Mouse (Mus musculus) spleen, postnatal 10 days (tissue): ENCODE results near the gene Gm7697.
"Not testable (repeated sequence)": the region's sequence is repeated elsewhere in the genome, so short reads cannot be mapped to it uniquely, and the experiment has no call there.

ENCODE experiments used
- DNase-seq, 2 experiments: peaks; one replicate each; pipeline ENCODE4 v3.0.0; 2021 to 2022; ENCODE audit warnings: low spot score in 2 of 2

Gene Gm7697

DNA sequence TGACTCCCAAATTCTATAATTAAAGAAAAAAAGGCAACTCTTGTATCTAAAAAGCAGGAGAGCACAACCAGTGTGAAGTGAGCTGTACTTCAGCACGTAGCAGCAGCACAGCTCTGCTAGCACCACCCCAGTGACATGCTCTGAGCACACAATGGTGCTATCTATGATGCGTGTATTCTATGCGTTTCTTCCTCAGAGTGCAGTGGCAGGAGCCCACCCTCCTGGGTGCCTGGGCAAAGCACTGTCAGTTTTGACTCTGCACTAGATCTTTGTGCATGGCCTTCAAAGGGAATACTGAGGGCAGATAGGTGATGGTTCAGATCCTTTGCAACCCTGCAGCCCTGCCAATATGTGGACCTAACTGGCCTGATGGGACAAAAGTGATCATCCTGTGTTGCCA lies at the start of gene Gm7697:
Gm7697 (minus strand) TSS at position 101 of the 400 bp plus-strand sequence.
- not testable (repeated sequence) for DNase-seq

DNA sequence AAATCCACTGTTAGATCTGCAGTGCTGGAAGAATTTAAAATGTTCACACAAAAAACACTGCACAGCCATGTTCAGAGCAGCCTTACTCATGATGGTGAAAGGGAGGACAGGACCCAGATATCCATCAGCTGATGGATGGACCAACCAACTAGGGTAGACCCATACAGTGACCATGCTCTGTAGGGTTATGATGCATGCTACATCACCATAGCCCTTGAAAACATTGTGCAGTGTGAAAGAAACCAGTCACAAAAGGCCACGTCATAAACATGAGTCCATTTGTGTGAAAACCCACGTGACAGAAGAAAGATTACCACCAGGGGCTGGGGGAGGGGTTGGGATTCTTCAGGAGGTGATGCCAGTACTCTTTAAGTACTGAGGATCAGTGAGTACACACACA lies 28.5 kb upstream of the Gm7697 start:
- DNase-seq: not testable (repeated sequence)

DNA sequence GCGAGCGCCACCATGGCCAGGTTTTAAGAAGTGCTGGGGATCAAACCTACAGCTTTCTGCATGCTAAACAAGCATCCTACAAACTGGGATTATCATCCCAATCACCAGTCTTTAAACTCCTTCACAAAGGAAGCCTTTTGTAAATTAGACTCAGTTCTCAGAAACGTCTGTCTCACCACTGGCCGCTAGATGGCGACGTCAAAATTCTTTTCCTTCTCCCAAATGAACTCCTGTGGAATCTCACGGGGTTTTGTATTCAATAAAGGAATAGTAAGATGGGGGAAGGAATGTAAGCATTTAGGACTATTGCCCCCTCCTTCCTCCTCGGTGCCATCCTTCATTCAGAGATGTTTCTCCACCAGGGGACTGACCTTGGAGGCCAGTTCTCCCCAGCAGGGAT lies 26.8 kb upstream of the Gm7697 start:
- peak in 1 of 2 experiments; percentile 44 for DNase-seq

DNA sequence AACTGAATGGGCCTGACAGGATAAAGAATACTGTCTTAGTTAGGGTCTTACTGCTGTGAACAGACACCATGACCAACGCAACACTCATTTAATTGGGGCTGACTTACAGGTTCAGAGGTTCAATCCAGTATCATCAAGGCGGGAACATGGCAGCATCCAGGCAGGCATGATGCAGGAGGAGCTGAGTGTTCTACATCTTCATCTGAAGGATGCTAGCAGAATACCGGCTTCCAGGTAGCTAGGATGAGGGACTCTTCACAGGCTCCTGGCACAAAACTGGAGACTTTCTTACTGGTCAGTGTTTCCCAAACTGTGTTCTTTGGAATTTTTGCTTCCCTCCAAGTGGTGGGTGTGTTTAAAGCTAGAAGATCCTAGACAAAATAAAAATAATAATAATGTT lies 25.3 kb upstream of the Gm7697 start:
- not testable (repeated sequence) for DNase-seq

DNA sequence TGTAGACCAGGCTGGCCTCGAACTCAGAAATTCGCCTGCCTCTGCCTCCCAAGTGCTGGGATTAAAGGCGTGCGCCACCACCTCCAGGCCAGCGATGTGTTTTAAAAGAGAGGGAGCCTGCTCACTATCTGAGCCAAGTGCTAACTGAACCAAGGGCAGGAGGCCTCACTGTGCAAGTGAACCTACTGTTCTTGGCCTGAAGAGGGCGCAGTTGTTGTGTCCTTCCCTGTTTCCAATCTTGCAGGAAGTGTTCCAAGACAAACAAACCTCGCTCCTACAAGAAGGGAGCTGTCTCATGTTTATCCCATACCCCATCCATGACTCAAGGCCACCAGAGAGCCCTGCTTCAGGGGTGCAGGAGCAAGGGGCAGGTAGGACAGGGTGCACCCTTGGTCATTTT lies 24.4 kb upstream of the Gm7697 start:
- peak in 1 of 2 experiments; percentile 28 for DNase-seq

DNA sequence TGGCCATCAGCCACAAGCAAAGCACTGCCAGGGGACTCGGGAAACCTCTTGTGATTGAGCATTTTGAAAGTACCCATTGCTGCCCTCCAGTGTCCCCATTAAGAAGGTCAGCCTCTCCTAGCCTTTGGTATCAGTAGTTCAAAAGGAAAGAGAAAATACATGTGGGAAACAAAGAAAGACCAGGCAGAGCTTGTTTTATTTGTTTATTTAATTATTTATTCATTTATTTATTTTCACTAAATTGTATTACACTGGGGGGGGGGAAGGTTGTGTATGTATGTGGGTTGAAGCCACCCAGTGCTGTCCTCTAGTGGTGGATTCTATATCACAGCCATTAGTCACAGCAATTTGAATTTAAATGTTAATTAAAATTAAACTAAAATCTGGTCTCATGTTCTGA lies 22.2 kb upstream of the Gm7697 start:
- not testable (repeated sequence) for DNase-seq

DNA sequence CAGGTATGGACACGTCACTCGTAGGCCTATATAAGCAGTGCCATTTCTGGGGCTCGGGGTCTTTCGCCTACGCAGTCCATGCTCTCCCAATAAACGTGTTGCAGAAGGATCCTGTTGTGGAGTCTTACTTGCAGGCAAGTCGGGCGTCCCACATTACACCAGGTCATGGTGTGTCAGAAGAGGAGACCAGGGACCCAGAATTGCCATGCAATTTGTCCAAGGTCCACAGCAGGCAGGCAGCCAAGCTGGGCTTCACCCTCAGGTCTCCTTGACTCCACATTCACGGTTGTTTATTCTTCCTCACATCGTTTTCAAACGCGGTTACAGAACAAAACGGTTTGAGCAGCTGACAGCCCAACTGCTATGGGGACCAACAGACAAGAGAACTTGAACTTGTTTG lies 21.7 kb upstream of the Gm7697 start:
- peak in 1 of 2 experiments; percentile 22 for DNase-seq

DNA sequence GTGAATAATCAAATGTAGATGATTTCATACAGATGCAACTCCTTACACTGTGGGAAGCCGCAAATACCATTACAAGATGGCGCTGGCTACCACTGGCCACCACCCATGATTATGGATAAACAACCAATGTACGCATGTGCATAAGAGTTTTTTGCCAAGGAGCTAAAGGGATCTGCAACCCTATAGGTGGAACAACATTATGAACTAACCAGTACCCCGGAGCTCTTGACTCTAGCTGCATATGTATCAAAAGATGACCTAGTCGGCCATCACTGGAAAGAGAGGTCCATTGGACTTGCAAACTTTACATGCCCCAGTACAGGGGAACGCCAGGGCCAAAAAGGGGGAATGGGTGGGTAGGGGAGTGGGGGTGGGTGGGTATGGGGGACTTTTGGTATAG lies 21.2 kb upstream of the Gm7697 start:
- DNase-seq: not testable (repeated sequence)

DNA sequence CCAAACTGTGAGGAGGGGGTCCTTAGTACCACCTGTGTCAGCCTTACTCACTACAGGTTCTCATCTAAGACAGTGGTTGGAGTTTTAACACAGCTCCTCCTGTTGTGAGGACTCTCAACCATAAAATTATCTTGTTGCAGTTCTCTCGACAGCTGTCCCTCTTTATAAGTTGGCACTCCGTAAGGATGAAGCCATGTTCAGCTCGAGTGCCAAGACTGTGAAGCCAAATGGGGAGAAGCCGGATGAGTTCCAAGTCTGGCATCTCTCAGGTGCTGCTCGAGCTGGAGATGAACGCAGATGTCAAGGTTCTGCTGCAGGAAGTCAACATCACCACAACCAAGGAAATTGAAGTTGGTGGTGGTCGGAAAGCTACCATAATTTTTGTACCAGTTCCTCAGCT lies 18.0 kb upstream of the Gm7697 start:
- not testable (repeated sequence) for DNase-seq

DNA sequence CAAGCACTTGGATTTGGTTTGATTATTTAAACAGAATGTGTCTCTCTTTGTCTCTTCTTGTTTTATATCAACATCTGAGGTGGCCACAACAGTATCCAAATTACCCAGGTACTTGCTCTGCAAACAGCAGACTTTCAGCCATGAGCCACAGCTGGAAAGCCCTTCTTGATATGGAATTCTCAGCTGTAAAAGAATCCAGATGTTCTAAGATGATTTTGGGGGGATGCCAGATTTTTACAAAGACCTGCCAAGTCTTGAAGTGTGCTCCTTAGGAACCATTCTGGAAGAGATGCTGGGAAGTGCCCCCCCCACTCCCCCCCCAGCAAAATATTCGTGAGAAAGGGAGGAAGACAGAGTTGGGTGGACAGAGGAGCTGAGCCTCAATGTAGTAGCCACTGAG lies 17.6 kb upstream of the Gm7697 start:
- DNase-seq: not testable (repeated sequence)

DNA sequence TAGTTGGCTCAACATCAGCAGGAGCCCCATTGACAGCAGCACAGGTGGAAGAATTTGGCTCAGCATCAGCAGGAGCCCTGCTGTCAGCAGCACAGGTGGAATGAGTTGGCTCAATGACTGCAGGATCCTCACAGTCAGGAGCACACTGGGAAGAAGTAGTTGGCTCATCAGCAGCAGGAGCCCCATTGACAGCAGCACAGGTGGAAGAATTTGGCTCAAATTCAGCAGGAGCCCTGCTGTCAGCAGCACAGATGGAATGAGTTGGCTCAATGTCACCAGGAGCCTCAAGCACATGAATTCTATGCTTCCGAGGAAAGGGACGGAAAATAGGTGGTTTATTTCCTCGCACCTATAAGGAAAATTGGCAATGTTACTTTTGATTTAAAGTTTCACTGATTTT lies 47.8 kb downstream of the Gm7697 start:
- DNase-seq: not testable (repeated sequence)

DNA sequence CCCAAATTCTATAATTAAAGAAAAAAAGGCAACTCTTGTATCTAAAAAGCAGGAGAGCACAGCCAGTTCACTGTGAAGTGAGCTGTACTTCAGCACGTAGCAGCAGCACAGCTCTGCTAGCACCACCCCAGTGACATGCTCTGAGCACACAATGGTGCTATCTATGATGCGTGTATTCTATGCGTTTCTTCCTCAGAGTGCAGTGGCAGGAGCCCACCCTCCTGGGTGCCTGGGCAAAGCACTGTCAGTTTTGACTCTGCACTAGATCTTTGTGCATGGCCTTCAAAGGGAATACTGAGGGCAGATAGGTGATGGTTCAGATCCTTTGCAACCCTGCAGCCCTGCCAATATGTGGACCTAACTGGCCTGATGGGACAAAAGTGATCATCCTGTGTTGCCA lies 69.3 kb downstream of the Gm7697 start, which contains the start of gene Gm9495:
Gm9495 (minus strand) TSS at position 101 of the 400 bp plus-strand sequence.
- DNase-seq: not testable (repeated sequence)
